Mouse (Mus musculus) pancreas, adult 10 weeks (tissue): ENCODE data around the gene Zc3h8. TPM values are rescaled to one million over a fixed set of nuclear protein-coding genes. Genes with fewer than 3 reads are reported as not detected.

ENCODE experiments used
- polyA plus RNA-seq: library from polyadenylated mRNA; stranded (reverse); fragments of 350-450 nt; fragmentation: Illumina TruSeq; extraction: RNeasy Lipid Tissue Mini Kit (QIAGEN cat#74804); gene quantifications from one replicate; pipeline ENCODE4 v1.2.3, GENCODE M21; 2015; ENCODE audit warnings: low read depth, low replicate concordance; ENCODE audit not compliant: insufficient read depth

Gene Zc3h8
- polyA plus RNA-seq: 1.7 TPM

DNA sequence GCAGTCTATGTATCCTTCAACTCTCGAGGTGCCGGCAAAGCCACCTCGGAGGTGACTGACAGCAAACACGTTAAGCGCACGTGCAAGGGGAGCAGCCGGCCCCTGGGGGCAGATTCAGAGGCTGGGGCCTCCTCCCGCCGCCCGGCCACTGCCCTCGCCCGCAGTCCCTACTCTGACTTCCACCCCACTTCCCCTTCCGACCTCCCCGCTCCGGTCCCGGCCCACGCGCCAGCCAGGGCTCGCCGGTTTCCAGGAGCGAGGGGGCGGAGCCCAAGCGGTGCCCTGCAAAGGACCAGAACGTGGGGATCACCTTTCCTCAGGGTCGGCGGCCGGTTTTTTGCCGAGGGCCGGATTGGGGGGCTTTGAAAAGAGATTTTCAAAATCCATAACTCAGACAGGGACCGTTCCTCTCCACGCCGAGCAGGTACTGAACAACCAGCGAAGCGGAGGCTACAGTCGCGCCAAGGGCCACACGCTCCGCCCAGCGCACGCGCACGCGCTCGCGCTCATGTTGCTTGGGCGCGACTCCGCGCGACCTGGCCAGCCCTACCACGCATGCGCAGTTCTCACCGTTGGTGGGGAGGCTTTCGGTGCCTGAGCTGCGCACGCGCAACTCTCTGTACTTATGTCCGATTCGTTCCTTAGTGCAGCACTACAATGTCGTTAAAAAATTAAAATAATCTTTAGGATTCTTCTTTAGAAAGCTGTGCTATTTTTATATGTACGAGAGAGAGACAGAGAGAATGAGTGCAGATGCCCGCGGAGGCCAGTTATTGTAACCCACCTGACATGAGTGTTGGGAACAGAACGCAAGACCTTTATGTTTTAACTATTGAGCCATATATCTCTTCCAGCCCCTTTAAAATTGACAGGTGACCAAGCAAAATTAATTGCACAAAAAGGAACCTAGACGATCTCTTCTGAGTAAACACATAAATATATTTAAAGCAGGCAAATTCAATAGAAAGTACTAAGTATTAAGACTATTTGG lies at the start of gene Zc3h8:
Gene Zc3h8, minus strand, starts transcription at position 540 of the 991 bp plus-strand sequence.

GRCm38 (mm10) chr2:128967661-128968441 lies 24.0 kb upstream of the Zc3h8 start, which contains the start of gene Gm10762:
Gm10762 (minus strand) TSS chr2:128967725.

GRCm38 (mm10) chr2:128966641-128967580 lies 23.0 kb upstream of the Zc3h8 start, which contains the start of gene Zc3h6:
Zc3h6 (plus strand) TSS chr2:128967402.

Other genes with a start within 250 kb of the Zc3h8 start
- gene Mertk, start 245.1 kb downstream of the Zc3h8 start, polyA plus RNA-seq: 4.1 TPM
- 10.0 TPM for gene Tmem87b, start 126.0 kb downstream of the Zc3h8 start, polyA plus RNA-seq
- gene Fbln7, start 81.1 kb downstream of the Zc3h8 start, polyA plus RNA-seq: 0.46 TPM
- gene Zc3h6, start 23.3 kb upstream of the Zc3h8 start, polyA plus RNA-seq: 1.1 TPM
- 2.0 TPM for gene Gm10762, start 23.6 kb upstream of the Zc3h8 start, polyA plus RNA-seq
- gene Vinac1, start 104.1 kb upstream of the Zc3h8 start, polyA plus RNA-seq: not detected
- 2.0 TPM for gene Ttl, start 121.9 kb upstream of the Zc3h8 start, polyA plus RNA-seq
- 7.0 TPM for gene Polr1b, start 156.9 kb upstream of the Zc3h8 start, polyA plus RNA-seq
- gene Chchd5, start 185.6 kb upstream of the Zc3h8 start, polyA plus RNA-seq: 6.9 TPM